Mouse (Mus musculus) stomach, postnatal 0 days (tissue): ENCODE measurements at regions not wholly inside any gene's neighbourhood (a gene's known extent, or its start where the extent isn't known, plus 50 kb on each side); places are given as distances from the start of the nearest gene placed in this dataset.

Source experiments
- CTCF ChIP-seq: IDR thresholded peaks from 2 replicates; pipeline ENCODE4 v1.5.1; 2016; ENCODE audit warnings: antibody characterized with exemption, low read depth, mild to moderate bottlenecking, moderate library complexity
- EP300 ChIP-seq: optimal IDR thresholded peaks from 2 replicates; pipeline ENCODE3; 2016; ENCODE audit warnings: antibody characterized with exemption

- TF ChIP-seq CTCF (no peak), EP300 (no peak)
These were observed 128.3 kb upstream of the Noct start for GRCm38 (mm10) chr3:51095847-51096447.
